Mouse (Mus musculus) urinary bladder, postnatal 10 days (tissue): ENCODE results near the gene Terb2.
"Not testable (repeated sequence)": the region's sequence is repeated elsewhere in the genome, so short reads cannot be mapped to it uniquely, and the experiment has no call there.

Source experiments
- DNase-seq: peaks from one replicate; pipeline ENCODE4 v3.0.0; 2022; ENCODE audit warnings: low spot score

Gene Terb2

GRCm38 (mm10) chr2:122161542-122161941 is 24.5 kb upstream of the Terb2 start:
- no peak for DNase-seq

DNA sequence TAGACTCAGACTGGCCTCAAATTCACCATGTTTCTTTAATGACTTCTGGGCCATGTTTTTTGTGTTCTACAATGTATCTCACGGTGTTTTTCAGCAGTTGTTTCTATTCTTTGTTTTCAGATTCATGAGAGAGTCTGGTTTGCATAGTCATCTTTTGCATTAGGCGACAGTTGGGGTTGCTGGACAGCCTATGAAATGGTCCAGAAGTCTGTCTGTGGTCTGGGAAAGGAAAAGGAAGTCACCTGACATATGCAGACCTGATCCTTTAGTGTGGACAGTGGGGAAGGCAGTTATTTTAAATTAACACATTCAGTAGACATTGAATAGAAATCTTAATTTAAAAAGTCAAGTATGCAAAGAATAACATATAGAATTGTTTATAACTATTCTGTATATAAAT is 23.5 kb upstream of the Terb2 start:
- no peak for DNase-seq

DNA sequence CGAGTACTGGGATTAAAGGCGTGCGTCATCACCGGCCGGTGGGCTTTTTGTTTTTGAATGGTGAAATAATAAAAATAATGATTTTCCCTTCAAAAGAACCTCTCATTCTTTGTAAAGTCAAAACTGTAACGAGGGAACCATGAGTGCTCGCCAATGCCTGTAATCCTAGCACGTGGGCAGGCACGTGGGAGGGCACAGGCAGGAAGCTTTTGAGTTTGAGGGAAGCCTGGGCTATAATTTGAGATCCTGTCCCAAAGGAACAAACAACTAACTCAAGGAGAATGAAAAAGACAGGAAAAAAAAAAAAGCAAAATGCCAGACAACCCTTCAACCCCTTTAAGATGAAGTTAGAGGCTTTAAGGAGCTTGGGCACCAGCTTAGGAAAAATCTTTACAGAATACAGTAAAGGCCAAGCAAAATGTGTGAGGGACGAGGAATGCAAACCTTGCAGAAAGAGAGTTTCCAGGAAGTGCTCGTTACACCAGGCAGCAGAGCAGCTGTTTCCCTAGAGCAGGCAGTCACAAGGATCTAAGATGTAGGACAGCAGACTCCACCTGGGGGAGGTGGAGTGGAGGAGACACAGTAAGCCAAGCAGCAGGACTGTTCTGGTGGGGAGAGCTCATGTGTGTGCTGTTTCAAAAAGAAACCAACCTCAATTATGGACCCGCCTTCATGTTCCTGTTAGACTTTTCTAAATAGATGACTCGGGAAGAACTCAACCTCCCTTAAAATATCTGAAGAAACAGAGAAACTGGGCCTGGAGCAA is 22.5 kb upstream of the Terb2 start:
- no peak for DNase-seq

- no peak for DNase-seq
Measured at GRCm38 (mm10) chr2:122164293-122164692, 21.8 kb upstream of the Terb2 start.

DNA sequence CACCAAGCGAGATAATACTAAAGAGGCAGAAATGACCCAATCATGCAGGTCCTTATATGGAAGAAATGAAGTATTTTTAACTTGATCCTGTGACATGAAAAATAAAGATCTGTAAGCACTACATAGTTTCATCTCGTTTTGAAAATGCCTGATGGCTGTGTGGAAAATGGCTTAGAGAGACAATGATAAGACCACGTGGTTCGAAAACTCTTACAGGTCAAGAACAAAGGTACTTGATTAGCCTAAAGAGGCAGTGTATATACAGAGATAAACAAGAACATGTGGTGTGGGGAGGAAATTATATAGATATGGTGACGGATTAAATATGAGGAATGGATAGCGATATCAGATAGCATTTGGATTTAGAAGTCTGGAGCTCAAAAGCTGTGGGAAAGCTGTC is 14.8 kb upstream of the Terb2 start:
- DNase-seq, result no peak

- no peak for DNase-seq
Measured at GRCm38 (mm10) chr2:122172188-122172587, 13.9 kb upstream of the Terb2 start.

GRCm38 (mm10) chr2:122180051-122180822 is 5.8 kb upstream of the Terb2 start:
- DNase-seq, result no peak

DNA sequence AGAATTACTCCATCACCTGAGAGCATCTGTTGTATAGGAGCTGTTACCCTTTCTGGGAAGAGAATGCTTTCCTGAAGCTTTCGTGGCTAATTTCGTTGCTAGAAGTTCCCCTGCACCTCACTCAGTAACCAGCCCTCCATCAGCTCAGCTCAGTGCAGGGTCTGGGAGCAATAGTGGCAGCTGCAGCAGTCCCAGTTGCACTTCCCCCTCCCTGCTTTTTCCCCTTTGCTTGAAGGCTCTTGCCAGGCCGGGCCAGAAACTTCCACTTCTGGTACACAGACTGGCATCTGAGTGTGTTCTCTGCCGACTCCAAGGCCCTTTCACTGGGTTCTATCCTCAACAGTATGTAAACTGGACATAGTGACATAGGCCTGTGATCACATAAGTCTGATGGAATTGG is 986 bp upstream of the Terb2 start:
- DNase-seq, result no peak

- DNase-seq, result no peak
Measured at GRCm38 (mm10) chr2:122186751-122187150, 679 bp downstream of the Terb2 start.

GRCm38 (mm10) chr2:122191849-122192248 is 5.8 kb downstream of the Terb2 start:
- DNase-seq, result no peak

DNA sequence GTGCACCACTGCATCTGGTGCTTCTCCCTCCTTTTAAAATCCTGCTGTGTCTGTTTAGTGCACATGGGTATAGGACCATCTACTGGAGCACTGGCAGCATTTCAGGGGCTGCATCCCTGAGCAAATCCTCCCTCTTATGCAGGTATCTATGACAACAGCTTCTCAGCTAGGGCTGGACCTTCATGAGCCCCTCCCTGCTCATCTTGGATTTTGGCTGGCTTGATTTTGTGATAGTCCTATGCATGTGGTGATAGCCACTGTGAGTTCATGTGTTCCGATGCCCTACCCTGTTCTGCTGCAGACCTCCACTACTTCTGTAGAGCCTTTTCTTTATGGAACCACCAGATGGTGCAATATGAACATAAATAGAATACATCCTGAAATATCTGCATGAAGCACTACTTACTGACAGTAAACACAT is 8.4 kb downstream of the Terb2 start:
- no peak for DNase-seq

DNA sequence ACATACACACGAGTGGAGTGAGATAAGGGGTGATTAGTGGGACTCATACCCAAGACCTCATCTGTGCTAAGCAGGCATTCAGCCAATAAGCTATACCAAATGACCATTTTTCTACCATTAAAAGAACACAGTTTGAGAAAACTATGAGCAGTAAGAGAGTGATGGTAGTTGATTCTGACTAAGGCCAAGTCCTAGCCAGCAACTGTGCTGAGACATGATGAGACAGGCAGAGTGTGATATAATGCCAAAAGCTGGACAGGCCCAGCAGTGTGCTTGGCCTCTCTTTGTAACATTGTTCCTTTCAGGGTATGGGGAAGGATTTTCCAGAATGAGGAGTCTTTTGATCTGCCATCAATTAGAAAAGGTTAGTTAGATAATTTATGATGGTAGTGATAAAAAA is 15.4 kb downstream of the Terb2 start:
- no peak for DNase-seq

GRCm38 (mm10) chr2:122206440-122207107 is 20.5 kb downstream of the Terb2 start:
- no peak for DNase-seq

- DNase-seq, result no peak
Measured at GRCm38 (mm10) chr2:122210534-122211228, 24.6 kb downstream of the Terb2 start.

DNA sequence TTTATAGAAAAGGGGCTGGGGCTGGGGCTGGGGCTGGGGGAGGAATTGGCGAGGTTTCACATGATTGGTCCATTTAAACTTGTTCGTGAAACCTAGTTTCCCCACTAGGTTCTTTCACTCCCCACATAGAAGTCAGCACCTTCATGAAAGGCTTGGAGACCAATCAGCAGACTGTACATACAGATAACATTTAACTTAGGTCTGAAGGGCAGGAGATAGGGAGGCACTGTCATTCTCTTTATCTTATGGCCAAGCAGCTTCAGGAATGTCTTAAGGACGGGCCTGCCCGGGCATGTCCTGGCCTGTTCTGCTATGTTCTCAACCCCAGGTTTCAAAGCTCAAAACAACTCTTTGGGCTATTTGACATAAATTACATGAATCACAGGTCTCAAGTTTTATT is 31.0 kb downstream of the Terb2 start:
- not testable (repeated sequence) for DNase-seq

GRCm38 (mm10) chr2:122218234-122218633 is 32.2 kb downstream of the Terb2 start:
- no peak for DNase-seq

GRCm38 (mm10) chr2:122221378-122221777 is 35.3 kb downstream of the Terb2 start:
- no peak for DNase-seq

GRCm38 (mm10) chr2:122221798-122222197 is 35.7 kb downstream of the Terb2 start:
- DNase-seq, result no peak

DNA sequence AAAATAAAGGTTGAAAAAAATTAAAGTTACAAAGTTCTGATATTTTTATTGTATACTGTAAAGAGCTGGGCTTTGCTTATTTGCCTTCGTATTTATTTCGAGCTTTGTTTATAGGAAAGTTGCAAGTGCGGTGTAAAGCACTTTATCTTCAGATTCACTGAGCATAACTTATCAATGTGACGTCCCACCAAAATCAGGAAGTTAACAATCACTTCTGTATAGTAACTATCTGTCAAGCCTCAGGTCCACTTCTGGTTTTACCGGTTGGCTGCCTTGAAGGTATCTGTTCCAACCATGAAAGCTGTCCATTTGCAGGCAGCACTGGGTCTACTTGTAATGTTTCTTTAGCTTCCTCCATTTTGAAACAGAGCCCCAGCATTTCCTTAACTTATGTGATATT is 36.2 kb downstream of the Terb2 start:
- no peak for DNase-seq

DNA sequence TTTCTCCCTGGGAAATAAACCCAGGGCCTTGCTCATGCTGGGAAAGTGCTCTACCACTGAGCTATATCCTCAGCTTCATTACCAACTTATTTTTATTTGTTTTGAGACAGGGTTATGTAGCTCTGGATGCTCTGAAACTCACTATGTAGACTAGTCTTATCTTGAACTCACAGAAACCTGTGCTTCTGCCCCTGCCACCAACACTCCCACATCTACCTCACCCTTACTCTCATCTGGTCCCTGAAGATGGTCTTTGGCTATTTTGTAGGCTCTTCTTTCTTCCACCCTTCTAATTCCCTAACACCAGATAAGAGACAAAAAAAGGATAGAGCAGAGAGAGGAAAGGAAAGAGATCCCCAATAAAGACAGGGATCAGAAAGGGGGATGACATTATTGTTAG is 37.6 kb downstream of the Terb2 start:
- DNase-seq, result no peak

DNA sequence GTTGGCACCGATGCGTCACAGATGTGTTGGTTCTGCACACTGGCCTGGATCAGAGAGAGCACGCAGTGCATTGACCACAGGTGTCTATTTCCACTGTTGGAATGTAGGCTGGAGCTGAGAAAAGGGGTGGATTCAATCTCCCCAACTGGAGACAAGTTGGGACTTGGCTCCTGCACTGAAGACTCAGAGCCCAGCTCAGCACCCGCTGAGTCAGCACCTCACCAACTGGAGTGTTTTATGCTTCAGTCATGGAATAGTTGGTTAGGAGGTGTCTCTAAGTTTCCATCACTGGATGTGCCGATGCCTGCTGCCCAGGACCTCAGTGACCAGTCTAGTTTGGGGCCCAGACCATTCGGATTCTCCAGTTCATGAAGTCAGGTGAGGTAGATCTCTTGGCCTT is 44.3 kb downstream of the Terb2 start:
- no peak for DNase-seq

- no peak for DNase-seq
Measured at GRCm38 (mm10) chr2:122231616-122232015, 45.5 kb downstream of the Terb2 start.
